Mouse (Mus musculus): ENCODE measurements around the gene Mroh2a. TPM values are rescaled to one million over a fixed set of nuclear protein-coding genes. Genes with fewer than 3 reads are reported as not detected.

Gene Mroh2a
- total RNA-seq, 2 experiments from 2014 or later = not detected

GRCm38 (mm10) chr1:88233421-88234247 is 6.8 kb downstream of the Mroh2a start:
- intact Hi-C loops (cut with DNase I) = no loop called here
- no peak for TF ChIP-seq CTCF (IDR thresholded peaks at IDR 0.05)
- peak; percentile 47 for DNase-seq
- H3K4me3 ChIP-seq = no peak overlapping the region
- no peak overlapping the region for H3K27ac ChIP-seq

- H3K27ac ChIP-seq = no peak overlapping the region
- H3K4me3 ChIP-seq = no peak overlapping the region
- no peak for DNase-seq
- TF ChIP-seq CTCF (IDR thresholded peaks at IDR 0.05) = no peak
- intact Hi-C loops (cut with DNase I) = no loop called here
Observed at GRCm38 (mm10) chr1:88234248-88234610, 7.4 kb downstream of the Mroh2a start.

GRCm38 (mm10) chr1:88234646-88235045 is 7.9 kb downstream of the Mroh2a start:
- Histone ChIP-seq H3K27ac (no peak overlapping the region), H3K4me3 (no peak overlapping the region)
- TF ChIP-seq CTCF (IDR thresholded peaks at IDR 0.05) = no peak
- peak; percentile 27 for DNase-seq
- intact Hi-C loops (cut with DNase I) = no loop called here

DNA sequence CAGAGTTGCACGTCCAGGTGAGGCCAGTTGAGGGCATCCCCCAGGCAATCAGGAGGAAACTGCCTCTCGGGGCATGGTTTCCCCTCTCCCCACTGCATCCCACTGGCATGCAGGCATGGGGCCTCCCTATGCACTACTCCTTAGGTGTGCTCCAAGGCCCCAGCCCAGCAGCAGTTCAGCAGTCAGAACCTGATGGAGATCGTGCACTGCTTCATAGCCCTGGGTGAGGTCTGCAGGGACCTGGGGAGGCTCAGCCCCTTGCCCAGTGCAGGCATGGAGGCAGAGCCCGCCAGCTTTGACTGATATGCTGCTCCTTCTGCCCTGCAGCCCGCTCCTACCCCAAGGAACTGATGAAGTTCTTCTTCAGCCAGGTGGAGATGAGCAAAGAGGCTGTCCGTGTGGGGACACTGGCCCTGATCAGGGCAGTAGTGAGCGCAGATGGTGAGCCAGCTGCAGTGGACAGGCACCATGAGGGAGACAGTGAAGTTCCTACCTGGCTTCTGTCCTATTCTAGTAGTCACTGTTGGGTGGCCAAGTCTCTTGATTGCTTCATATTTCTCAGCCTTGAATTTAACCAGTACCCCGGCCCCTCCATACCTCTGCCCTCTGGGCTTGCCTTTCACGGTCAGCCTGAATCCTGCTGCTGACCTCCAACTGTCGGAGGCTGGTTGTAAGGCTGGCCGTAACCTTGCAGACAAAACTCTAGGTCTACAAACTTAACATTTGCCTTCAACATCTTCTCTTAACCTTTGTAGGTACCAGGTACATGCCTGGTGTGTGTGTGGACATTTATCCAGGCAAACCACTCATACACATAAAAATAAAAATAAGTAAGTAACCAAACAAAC is 8.5 kb downstream of the Mroh2a start:
- H3K4me3 ChIP-seq = no peak overlapping the region
- DNase-seq = peak; percentile 36

DNA sequence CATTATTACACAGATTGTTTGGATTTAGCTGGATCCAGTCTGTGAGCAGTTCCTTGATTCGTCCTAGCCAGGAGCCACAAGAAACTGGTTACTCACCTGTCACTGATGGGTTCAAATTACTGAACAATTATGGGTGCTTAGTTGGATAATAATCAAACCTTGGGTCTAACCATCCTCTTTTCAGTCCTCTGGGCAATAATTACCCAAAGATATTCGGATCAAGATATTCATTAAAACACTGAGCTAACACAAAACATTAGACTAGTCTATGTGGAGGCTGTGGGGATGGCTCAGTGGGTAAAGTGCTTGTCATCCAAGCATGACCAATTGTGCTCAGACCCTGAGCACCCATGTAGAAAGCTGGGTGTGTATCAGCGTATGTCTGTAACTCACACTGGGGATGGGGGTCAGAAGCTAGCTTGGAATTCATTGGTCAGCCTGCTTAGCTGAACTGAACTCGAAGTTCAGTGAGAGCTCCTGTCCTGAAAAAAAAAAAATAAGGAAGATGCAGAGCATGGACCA is 9.2 kb downstream of the Mroh2a start:
- intact Hi-C loops (cut with DNase I) = no loop called here
- DNase-seq = peak; percentile 8
- TF ChIP-seq CTCF (IDR thresholded peaks at IDR 0.05) = no peak
- Histone ChIP-seq H3K27ac (no peak overlapping the region), H3K4me3 (no peak overlapping the region)

More for the DNA sequence above, 8.5 kb downstream of the Mroh2a start:
- intact Hi-C loops (cut with DNase I) = no loop called here
- no peak overlapping the region for H3K27ac ChIP-seq
- TF ChIP-seq CTCF (IDR thresholded peaks at IDR 0.05) = no peak

- Histone ChIP-seq H3K27ac (no peak overlapping the region), H3K4me3 (no peak overlapping the region)
- DNase-seq = peak; percentile 19
- no peak for TF ChIP-seq CTCF (IDR thresholded peaks at IDR 0.05)
- intact Hi-C loops (cut with DNase I) = no loop called here
Observed at GRCm38 (mm10) chr1:88237311-88237710, 10.5 kb downstream of the Mroh2a start.

- no peak for DNase-seq
- intact Hi-C loops (cut with DNase I) = no loop called here
- no peak overlapping the region for H3K4me3 ChIP-seq
- no peak for TF ChIP-seq CTCF (IDR thresholded peaks at IDR 0.05)
- no peak overlapping the region for H3K27ac ChIP-seq
Observed at GRCm38 (mm10) chr1:88238771-88239170, 12.0 kb downstream of the Mroh2a start.

GRCm38 (mm10) chr1:88240072-88240471 is 13.3 kb downstream of the Mroh2a start:
- TF ChIP-seq CTCF (IDR thresholded peaks at IDR 0.05) = no peak
- Histone ChIP-seq H3K4me3 (no peak overlapping the region), H3K27ac (no peak overlapping the region)
- DNase-seq = no peak
- intact Hi-C loops (cut with DNase I) = no loop called here

- Histone ChIP-seq H3K4me3 (no peak overlapping the region), H3K27ac (no peak overlapping the region)
- intact Hi-C loops (cut with DNase I) = no loop called here
- no peak for DNase-seq
- no peak for TF ChIP-seq CTCF (IDR thresholded peaks at IDR 0.05)
Observed at GRCm38 (mm10) chr1:88240579-88240978, 13.8 kb downstream of the Mroh2a start.

- Histone ChIP-seq H3K27ac (no peak overlapping the region), H3K4me3 (no peak overlapping the region)
- intact Hi-C loops (cut with DNase I) = no loop called here
- no peak for TF ChIP-seq CTCF (IDR thresholded peaks at IDR 0.05)
- no peak for DNase-seq
Observed at GRCm38 (mm10) chr1:88243861-88244260, 17.1 kb downstream of the Mroh2a start.

- intact Hi-C loops (cut with DNase I) = no loop called here
- Histone ChIP-seq H3K27ac (no peak overlapping the region), H3K4me3 (no peak overlapping the region)
- DNase-seq = no peak
- TF ChIP-seq CTCF (IDR thresholded peaks at IDR 0.05) = no peak
Observed at GRCm38 (mm10) chr1:88245881-88246280, 19.1 kb downstream of the Mroh2a start.

DNA sequence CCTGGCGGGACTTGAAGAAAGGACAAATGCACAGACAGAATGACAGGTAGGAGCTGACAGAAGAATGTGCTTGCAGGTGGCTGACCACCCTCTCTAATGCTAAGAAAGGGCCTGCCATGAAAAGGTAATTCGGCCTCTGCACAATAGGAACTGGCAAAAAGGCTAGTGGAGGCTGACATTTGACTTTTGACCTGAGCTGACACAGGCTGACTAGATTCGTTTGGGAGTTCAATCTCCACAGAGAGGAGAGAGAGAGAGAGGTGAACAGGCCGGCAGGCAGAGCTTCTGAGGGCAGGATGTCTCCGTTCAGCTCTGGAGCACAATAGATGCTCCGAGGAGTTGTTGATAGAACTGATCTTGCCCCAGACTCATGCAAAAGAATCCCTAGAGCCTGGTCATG is 19.6 kb downstream of the Mroh2a start:
- no peak overlapping the region for H3K4me3 ChIP-seq
- intact Hi-C loops (cut with DNase I) = no loop called here
- no peak overlapping the region for H3K27ac ChIP-seq
- TF ChIP-seq CTCF (IDR thresholded peaks at IDR 0.05) = no peak
- DNase-seq = no peak

DNA sequence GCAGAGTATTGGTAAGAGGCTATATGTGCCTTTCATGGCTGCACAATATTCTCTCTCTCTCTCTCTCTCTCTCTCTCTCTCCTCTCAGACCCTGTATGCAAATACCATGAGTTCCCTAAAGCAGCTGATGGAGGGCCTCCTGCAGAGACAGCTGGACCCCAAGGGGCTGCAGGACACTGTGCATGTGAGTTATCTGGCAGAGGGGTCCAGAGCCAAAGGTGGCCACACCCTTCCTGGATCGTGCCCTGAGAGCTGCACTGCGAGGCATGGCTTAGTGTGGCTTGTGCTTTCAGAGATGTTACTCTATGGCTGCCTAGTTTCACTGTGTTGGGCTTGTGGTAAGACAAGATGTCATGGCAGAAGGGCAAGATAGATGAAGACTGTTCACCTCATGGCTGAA is 20.9 kb downstream of the Mroh2a start:
- Histone ChIP-seq H3K27ac (no peak overlapping the region), H3K4me3 (no peak overlapping the region)
- no peak for TF ChIP-seq CTCF (IDR thresholded peaks at IDR 0.05)
- intact Hi-C loops (cut with DNase I) = no loop called here
- no peak for DNase-seq

All from gastrocnemius, adult 2 months (tissue).